ENCODE assay signal across 26 mouse cellular contexts in genomic region chr3:67308725-67309124, GRCm38 (mm10).
DNase-seq lines count a peak whose midpoint lies in the region; ATAC-seq and TF ChIP-seq lines count a peak whose summit lies in the region.
"Had no signal": no experiment of that assay in that cellular context is flagged by ENCODE, and none has a peak within 500 bp of the region (broad histone marks: within the 10 kb centered on the region; RNA-seq: fewer than 3 reads in every experiment).

No protein-coding gene starts in this region.

- TF ChIP-seq CTCF in brain, embryonic 14.5 days (IDR thresholded peaks at IDR 0.05; ENCODE audit: borderline replicate concordance, extremely low read depth, insufficient read depth, insufficient read length) = no peak
- TF ChIP-seq CTCF in stomach, postnatal 0 days (IDR thresholded peaks at IDR 0.05; ENCODE audit: low read depth) = no peak

- no peaks in the 10 kb centered on the region for H3K36me3 ChIP-seq in hindbrain, embryonic 12.5 days
- H3K36me3 ChIP-seq in hindbrain, embryonic 13.5 days = no peaks in the 10 kb centered on the region
- H3K36me3 ChIP-seq in midbrain, embryonic 12.5 days = no peaks in the 10 kb centered on the region
- H3K36me3 ChIP-seq in midbrain, embryonic 16.5 days (ENCODE audit: control insufficient read depth, insufficient read depth, low read length) = no peaks in the 10 kb centered on the region
- H3K36me3 ChIP-seq in midbrain, embryonic 15.5 days (replicated peaks) = no peaks in the 10 kb centered on the region
- no peaks in the 10 kb centered on the region for H3K36me3 ChIP-seq in stomach, postnatal 0 days (ENCODE audit: control insufficient read depth, insufficient read depth, low read length)
- H3K36me3 ChIP-seq: embryonic facial prominence, embryonic 10.5 days; embryonic facial prominence, embryonic 12.5 days; forebrain, embryonic 15.5 days had no signal

- H3K27me3 ChIP-seq in hindbrain, embryonic 12.5 days = no peaks in the 10 kb centered on the region; the same call in 1 of the 2 replicates
- H3K27me3 ChIP-seq in hindbrain, embryonic 13.5 days = no peaks in the 10 kb centered on the region
- no peaks in the 10 kb centered on the region for H3K27me3 ChIP-seq in midbrain, embryonic 12.5 days
- no peaks in the 10 kb centered on the region for H3K27me3 ChIP-seq in midbrain, embryonic 16.5 days (ENCODE audit: control insufficient read depth, insufficient read depth, low read depth, low read length)
- H3K27me3 ChIP-seq in midbrain, embryonic 15.5 days (replicated peaks) = no peaks in the 10 kb centered on the region
- no peaks in the 10 kb centered on the region for H3K27me3 ChIP-seq in stomach, postnatal 0 days (ENCODE audit: control insufficient read depth, insufficient read depth, low read length)
- H3K27me3 ChIP-seq: CH12.LX; embryonic facial prominence, embryonic 12.5 days; forebrain, embryonic 13.5 days; forebrain, embryonic 15.5 days; Patski had no signal

- H3K9me3 ChIP-seq in hindbrain, embryonic 12.5 days (replicated peaks) = no peaks in the 10 kb centered on the region
- H3K9me3 ChIP-seq in hindbrain, embryonic 13.5 days = no peaks in the 10 kb centered on the region
- H3K9me3 ChIP-seq in midbrain, embryonic 12.5 days = no peaks in the 10 kb centered on the region
- H3K9me3 ChIP-seq in midbrain, embryonic 16.5 days (replicated peaks; ENCODE audit: control insufficient read depth, low read length, poor library complexity, severe bottlenecking) = no peaks in the 10 kb centered on the region
- H3K9me3 ChIP-seq in midbrain, embryonic 15.5 days = no peaks in the 10 kb centered on the region
- H3K9me3 ChIP-seq in stomach, postnatal 0 days (ENCODE audit: control insufficient read depth, low read length) = no peaks in the 10 kb centered on the region
- H3K9me3 ChIP-seq: embryonic facial prominence, embryonic 10.5 days; embryonic facial prominence, embryonic 12.5 days; forebrain, embryonic 13.5 days; forebrain, embryonic 15.5 days; G1E had no signal

- no peak overlapping the region for H3K9ac ChIP-seq in hindbrain, embryonic 12.5 days
- no peak overlapping the region for H3K9ac ChIP-seq in hindbrain, embryonic 13.5 days
- H3K9ac ChIP-seq in midbrain, embryonic 12.5 days (replicated peaks) = no peak overlapping the region
- H3K9ac ChIP-seq in midbrain, embryonic 16.5 days (ENCODE audit: low read depth, low read length) = no peak overlapping the region
- no peak overlapping the region for H3K9ac ChIP-seq in midbrain, embryonic 15.5 days
- H3K9ac ChIP-seq in stomach, postnatal 0 days (ENCODE audit: low read length) = no peak overlapping the region
- H3K9ac ChIP-seq: embryonic facial prominence, embryonic 12.5 days; forebrain, embryonic 13.5 days; forebrain, embryonic 15.5 days had no signal

- DNase-seq in brain, embryonic 14.5 days (ENCODE audit: low read depth) = peak; percentile 58
- DNase-seq in stomach, postnatal 0 days (ENCODE audit: low spot score) = no peak
- DNase-seq: adrenal gland, adult 8-10 months; adrenal gland, postnatal 14 days; adrenal gland, postnatal 36 days; B cell, adult 2 months; cerebellum, adult 11 months; cerebellum, adult 18-20 months; cerebellum, adult 8-10 months; cerebellum, adult 9-11 months; cerebellum, postnatal 14 days; cerebellum, postnatal 36 days had no signal

- TF ChIP-seq POLR2A in brain, embryonic 14.5 days (IDR thresholded peaks at IDR 0.05; ENCODE audit: borderline replicate concordance, extremely low read depth, insufficient read depth, insufficient read length, poor library complexity, severe bottlenecking) = no peak

- peaks cover 9% of the 10 kb centered on the region; the same call in 1 of the 2 replicates for H3K4me1 ChIP-seq in hindbrain, embryonic 12.5 days
- peaks cover 11% of the 10 kb centered on the region for H3K4me1 ChIP-seq in hindbrain, embryonic 13.5 days (replicated peaks)
- H3K4me1 ChIP-seq in midbrain, embryonic 12.5 days = 0 out of 2 replicates have a peak, but pooled peaks cover 2% of the 10 kb centered on the region
- peaks cover 2% of the 10 kb centered on the region; the same call in 1 of the 2 replicates for H3K4me1 ChIP-seq in midbrain, embryonic 16.5 days (ENCODE audit: control insufficient read depth, insufficient read depth, low read length)
- peaks cover 6% of the 10 kb centered on the region for H3K4me1 ChIP-seq in midbrain, embryonic 15.5 days
- H3K4me1 ChIP-seq in stomach, postnatal 0 days (replicated peaks; ENCODE audit: control insufficient read depth, insufficient read depth) = no peaks in the 10 kb centered on the region
- H3K4me1 ChIP-seq: embryonic facial prominence, embryonic 12.5 days had no signal

- no peak overlapping the region for H3K4me3 ChIP-seq in hindbrain, embryonic 12.5 days
- no peak overlapping the region for H3K4me3 ChIP-seq in hindbrain, embryonic 13.5 days
- no peak overlapping the region for H3K4me3 ChIP-seq in midbrain, embryonic 12.5 days
- H3K4me3 ChIP-seq in midbrain, embryonic 16.5 days (ENCODE audit: low read depth, low read length) = no peak overlapping the region
- no peak overlapping the region for H3K4me3 ChIP-seq in midbrain, embryonic 15.5 days
- H3K4me3 ChIP-seq in stomach, postnatal 0 days (ENCODE audit: low read depth, low read length) = no peak overlapping the region
- H3K4me3 ChIP-seq: embryonic facial prominence, embryonic 10.5 days; embryonic facial prominence, embryonic 12.5 days; forebrain, embryonic 13.5 days; forebrain, embryonic 15.5 days had no signal

- ATAC-seq in hindbrain, embryonic 12.5 days (ENCODE audit: low FRiP score) = 0 out of 2 replicates have a peak, but pooled peaks have one; percentile 37
- ATAC-seq in hindbrain, embryonic 13.5 days (ENCODE audit: low FRiP score) = no peak
- peak; percentile 53; the same call in 1 of the 2 replicates for ATAC-seq in midbrain, embryonic 12.5 days (ENCODE audit: low FRiP score, low read depth)
- ATAC-seq in midbrain, embryonic 16.5 days = no peak
- 0 out of 2 replicates have a peak, but pooled peaks have one; percentile 59 for ATAC-seq in midbrain, embryonic 15.5 days (replicated peaks)
- ATAC-seq in stomach, postnatal 0 days (ENCODE audit: low FRiP score, low TSS enrichment) = no peak
- ATAC-seq: activated CD4-positive, CD25-positive, alpha-beta regulatory T cell, adult 4 months; CD4-positive, CD25-positive, alpha-beta regulatory T cell, adult 4 months; forebrain, embryonic 13.5 days; forebrain, embryonic 15.5 days; Patski had no signal

- 47% methylated on average over 1 of the region's 2 CpGs for WGBS in hindbrain, embryonic 12.5 days
- 28% methylated on average over 1 of the region's 2 CpGs for WGBS in hindbrain, embryonic 13.5 days
- WGBS in midbrain, embryonic 12.5 days = 39% methylated on average over 1 of the region's 2 CpGs
- WGBS in midbrain, embryonic 16.5 days = 19% methylated on average over 1 of the region's 2 CpGs
- 7% methylated on average over 2 of the region's 2 CpGs for WGBS in midbrain, embryonic 15.5 days
- 88% methylated on average over 1 of the region's 2 CpGs for WGBS in stomach, postnatal 0 days

- TF ChIP-seq EP300 in stomach, postnatal 0 days (optimal IDR thresholded peaks at IDR 0.05) = no peak

- H3K27ac ChIP-seq in hindbrain, embryonic 12.5 days = 0 out of 2 replicates have a peak overlapping the region, but pooled peaks have one; percentile 40
- no peak overlapping the region for H3K27ac ChIP-seq in hindbrain, embryonic 13.5 days
- H3K27ac ChIP-seq in midbrain, embryonic 12.5 days (replicated peaks) = peak overlapping the region; percentile 58
- no peak overlapping the region for H3K27ac ChIP-seq in midbrain, embryonic 16.5 days (ENCODE audit: low read length)
- no peak overlapping the region for H3K27ac ChIP-seq in midbrain, embryonic 15.5 days
- no peak overlapping the region for H3K27ac ChIP-seq in stomach, postnatal 0 days (replicated peaks)
- H3K27ac ChIP-seq: embryonic facial prominence, embryonic 10.5 days; embryonic facial prominence, embryonic 12.5 days; forebrain, embryonic 13.5 days; forebrain, embryonic 15.5 days had no signal

- H3K4me2 ChIP-seq in hindbrain, embryonic 12.5 days (replicated peaks) = no peak overlapping the region
- H3K4me2 ChIP-seq in hindbrain, embryonic 13.5 days = no peak overlapping the region
- no peak overlapping the region for H3K4me2 ChIP-seq in midbrain, embryonic 12.5 days (replicated peaks)
- no peak overlapping the region for H3K4me2 ChIP-seq in midbrain, embryonic 16.5 days (ENCODE audit: low read length)
- H3K4me2 ChIP-seq in midbrain, embryonic 15.5 days = peak overlapping the region; percentile 18; the same call in 1 of the 2 replicates
- H3K4me2 ChIP-seq in stomach, postnatal 0 days (replicated peaks; ENCODE audit: low read depth) = no peak overlapping the region
- H3K4me2 ChIP-seq: embryonic facial prominence, embryonic 12.5 days; forebrain, embryonic 13.5 days; forebrain, embryonic 15.5 days had no signal

Comparison
In these comparisons a context has a peak if more than half of its experiments do, and no peak if none do; other contexts are left out.
1. ATAC-seq: peak in hindbrain, embryonic 12.5 days (single experiment), midbrain, embryonic 12.5 days (single experiment) and midbrain, embryonic 15.5 days (single experiment); none in hindbrain, embryonic 13.5 days (single experiment), midbrain, embryonic 16.5 days (single experiment) and stomach, postnatal 0 days (single experiment).
2. H3K27ac ChIP-seq: peak in hindbrain, embryonic 12.5 days (single experiment) and midbrain, embryonic 12.5 days (single experiment); none in hindbrain, embryonic 13.5 days (single experiment), midbrain, embryonic 16.5 days (single experiment), midbrain, embryonic 15.5 days (single experiment) and stomach, postnatal 0 days (single experiment).